Mouse (Mus musculus) kidney, postnatal 10 days (tissue): ENCODE measurements around the gene Egln1.

Source experiments
- DNase-seq: peaks from one replicate; pipeline ENCODE4 v3.0.0; 2021; ENCODE audit warnings: mixed read lengths

Gene Egln1

DNA sequence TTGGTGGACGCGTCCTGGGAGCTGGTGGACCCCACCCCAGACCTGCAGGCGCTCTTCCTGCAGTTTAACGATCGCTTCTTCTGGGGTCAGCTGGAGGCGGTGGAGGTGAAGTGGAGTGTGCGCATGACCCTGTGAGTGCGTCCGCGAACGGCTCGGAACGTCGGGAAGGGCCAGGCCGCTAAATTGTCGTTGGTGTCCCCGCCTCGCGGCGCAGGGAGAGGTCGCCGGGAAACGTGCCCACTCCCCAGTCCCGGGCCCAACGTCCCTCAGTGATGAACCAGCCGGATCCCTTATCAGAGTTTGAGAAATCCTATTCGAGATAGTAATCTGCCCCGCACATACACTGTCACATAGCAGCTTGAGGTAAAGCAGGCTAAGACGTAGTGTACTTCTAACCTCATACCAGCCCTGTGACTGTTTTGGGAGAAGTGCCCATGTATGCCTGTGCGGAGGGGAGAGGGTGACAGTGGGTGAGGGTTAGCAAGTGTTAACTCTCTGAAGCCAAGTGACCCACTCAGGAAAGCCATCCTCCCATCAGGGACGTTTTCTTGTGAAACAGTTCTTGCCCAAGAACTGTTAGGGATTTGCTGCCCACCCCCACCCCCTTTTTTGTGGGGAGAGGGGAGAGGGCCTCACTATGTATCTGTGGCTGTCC lies 50.7 kb downstream of the Egln1 start:
- peak; percentile 43 for DNase-seq

DNA sequence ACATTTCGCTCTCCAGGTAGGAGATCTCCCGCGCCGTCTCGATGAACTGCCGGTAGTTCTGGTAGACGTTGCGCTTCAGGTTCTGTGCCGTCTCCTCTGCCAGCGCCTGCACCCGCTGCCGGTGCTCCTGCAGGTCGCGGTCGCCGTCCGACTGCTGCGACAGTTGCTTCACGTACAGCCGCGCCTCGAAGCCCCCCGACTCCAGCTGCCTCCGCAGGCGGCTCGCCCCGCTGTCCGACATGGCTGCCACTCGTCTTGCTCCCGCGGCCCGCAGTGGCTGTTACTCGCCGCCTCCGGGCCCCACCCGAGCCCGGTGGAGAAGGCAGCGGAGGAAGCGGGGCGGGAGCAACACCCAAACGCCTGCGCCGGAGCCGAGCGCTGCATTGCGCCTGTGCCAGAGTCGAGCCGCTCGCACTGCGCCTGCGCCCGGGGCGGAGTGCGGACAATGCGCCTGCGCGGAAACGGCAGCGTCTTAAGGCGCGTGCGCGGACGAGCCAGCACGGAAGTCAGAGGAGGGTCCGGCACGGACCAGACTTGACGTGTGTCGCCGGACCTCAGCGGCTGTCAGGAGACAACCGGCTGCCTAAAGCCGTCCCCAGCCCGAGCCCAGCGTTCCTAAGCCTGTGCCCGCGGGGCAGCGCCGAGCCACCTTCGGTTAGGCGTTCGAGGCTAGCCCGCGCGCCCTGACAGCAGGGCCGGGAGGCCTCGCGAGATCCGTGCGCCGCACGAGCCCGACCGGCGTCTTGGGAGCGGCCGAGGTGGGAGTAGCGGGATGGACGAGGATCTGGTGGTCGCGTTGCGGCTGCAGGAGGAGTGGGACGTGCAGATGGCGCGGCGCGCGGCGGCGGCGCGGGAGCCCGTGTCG lies 51.5 kb downstream of the Egln1 start, which contains the start of the genes Exoc8 and Sprtn:
Exoc8 (minus strand) TSS at position 320 of the 865 bp plus-strand sequence.
Sprtn (plus strand) TSS at position 501 of the 865 bp plus-strand sequence.
- DNase-seq, result peak; percentile 98

DNA sequence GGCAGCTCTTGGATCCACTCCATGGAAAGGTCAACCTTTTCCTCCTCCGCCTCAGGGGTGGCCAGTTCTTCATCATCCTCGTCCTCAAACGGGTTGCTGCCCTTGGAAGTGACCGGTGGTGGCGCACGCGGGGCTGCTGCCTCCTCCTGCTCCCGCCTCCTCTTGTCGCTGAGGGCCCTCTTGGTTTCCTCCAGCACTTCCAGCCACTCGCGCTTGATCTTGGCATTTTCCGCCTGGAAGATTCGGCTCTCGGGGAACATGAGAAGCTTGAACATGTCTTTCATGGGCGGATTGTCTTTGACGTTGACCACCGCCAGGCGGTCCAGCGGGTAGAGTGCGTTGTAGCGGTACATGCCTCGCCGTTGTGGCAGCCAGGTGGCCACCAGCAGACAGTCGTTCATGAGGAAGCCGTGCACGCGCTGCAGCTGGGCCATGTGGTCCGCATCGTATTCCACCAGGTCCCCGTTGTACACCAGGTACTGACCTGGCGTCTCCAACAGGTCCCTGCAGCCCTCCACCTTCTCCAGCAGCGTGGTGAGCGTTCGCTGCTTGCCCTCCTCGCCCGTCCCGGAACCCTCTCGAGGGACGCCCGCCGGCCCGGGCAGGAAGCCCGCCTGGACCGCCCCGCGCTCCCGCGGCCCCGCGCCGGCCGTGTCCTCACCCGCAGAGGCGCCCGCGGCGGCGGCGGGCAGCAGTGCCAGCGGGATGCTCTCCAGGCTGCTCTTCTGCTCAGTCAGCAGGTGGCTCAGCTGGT lies 52.3 kb downstream of the Egln1 start:
- peak; percentile 89 for DNase-seq

- no peak for DNase-seq
These were observed 53.0 kb downstream of the Egln1 start for GRCm38 (mm10) chr8:124896010-124896631.

DNA sequence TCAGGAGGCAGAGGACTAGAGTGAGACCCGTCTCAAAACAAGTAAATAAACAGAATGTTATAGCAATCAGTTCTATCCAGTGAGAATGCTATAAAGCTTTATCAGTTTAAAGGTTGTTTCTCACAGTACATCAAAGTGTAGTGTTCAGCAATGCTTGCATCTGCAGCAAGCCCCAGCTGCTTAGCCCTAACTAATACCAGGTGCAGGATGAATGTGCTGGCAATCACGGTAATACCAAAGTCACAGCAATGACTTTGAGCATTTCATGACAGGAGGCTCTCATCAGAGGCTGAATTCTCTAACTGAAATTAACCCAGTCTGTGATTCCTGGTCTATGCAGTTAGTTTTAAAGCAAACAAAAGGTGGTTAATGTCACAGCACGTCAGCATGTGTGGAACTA lies 56.5 kb downstream of the Egln1 start:
- DNase-seq, result no peak

DNA sequence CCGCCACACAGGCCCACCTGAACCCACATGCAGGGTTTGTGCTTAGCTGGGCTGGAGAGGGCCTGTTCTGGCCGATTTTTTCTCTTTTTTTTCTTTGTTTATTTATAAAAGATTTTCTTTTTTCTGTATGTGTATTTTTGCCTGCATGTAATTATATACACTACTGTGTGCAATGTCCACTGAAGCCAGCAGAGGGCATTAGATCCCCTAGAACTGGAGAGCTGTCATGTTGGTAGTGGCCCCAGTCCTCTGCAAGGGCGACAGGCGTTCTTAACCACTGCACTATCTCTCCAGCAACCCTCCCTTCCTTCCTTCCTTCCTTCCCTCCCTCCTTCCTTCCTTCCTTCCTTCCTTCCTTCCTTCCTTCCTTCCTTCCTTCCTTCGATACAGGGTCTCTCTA lies 60.7 kb downstream of the Egln1 start:
- no peak for DNase-seq

GRCm38 (mm10) chr8:124878946-124879526 lies 70.1 kb downstream of the Egln1 start:
- DNase-seq, result no peak

- DNase-seq, result no peak
These were observed 71.0 kb downstream of the Egln1 start for GRCm38 (mm10) chr8:124878141-124878540.

GRCm38 (mm10) chr8:124872690-124873089 lies 76.4 kb downstream of the Egln1 start:
- DNase-seq, result no peak

DNA sequence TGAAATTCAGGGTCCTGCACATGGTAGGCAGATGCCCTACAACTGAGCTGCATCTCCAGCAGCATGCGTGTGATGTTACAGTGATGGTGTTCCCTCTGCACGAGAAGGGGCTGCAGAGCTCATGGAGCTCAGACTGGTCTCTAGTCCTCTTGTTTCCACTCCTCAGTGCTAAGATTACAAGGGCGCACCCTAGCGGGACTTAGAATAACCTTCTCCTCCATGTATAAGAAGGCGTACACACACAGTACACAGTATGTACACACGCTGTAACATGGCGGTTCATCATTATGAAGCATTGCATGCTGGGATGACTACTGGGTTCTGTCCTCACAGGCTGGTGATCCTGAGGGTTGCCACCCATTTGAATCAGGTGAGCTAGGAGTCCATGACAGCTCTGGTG lies 77.0 kb downstream of the Egln1 start:
- DNase-seq, result no peak

DNA sequence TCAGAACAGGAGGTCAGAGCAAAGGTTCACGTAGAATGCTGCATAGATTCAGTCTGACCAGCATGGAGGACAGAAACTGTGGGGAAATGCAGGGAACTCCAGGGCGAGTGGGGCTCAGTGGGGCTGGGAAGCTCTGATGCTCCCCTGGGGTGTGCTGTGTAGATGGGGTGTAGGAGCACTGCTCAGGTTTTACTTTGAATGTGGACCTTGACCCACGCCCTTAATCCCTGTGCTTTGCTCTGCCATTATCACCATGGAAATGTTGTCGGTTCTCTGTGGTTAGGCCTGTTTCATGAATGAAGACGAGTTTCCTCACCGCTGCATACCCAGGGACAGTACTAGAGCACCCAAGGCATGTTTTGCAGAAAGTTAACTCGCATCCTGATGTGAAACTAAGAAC lies 77.7 kb downstream of the Egln1 start:
- no peak for DNase-seq

- no peak for DNase-seq
These were observed 79.4 kb downstream of the Egln1 start for GRCm38 (mm10) chr8:124869708-124870107.

DNA sequence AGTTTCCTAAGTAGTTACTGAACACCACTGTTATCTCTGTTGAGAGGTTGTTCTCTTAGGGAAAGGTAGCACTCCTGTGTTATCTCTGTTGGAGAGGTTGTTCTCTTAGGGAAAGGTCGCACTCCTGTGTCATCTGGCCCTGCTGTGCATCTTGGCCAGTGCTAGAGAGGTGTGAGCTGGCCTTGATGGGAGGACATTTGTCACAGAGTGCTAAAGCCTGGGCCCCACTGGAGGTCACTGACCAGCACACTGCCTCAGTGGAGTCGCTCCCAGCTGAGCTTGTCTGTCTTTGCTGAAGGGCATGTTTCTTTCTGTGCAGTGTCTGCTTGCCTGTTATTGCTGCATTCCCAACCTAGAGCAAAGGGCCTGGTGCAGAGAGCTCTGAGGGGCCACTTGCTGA lies 82.0 kb downstream of the Egln1 start:
- DNase-seq, result no peak

DNA sequence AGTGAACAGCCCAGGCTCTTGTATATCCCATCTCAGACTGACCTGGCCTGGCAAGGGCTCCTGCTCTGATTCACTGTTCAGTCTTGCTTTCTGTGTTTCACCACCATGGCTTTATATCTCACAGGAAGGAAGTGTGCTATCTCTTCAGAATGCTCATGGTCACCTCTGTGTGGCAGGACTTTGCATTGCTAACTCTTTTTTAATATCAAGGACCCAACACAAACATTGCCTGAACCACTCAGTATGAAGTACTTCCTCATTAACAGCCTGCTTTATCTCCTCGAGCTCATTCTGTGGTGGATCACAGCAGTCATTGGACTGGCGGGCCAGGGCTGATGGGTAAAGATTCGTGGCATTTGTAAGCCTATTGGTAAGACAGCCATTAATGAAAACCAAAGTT lies 82.5 kb downstream of the Egln1 start:
- DNase-seq, result no peak

DNA sequence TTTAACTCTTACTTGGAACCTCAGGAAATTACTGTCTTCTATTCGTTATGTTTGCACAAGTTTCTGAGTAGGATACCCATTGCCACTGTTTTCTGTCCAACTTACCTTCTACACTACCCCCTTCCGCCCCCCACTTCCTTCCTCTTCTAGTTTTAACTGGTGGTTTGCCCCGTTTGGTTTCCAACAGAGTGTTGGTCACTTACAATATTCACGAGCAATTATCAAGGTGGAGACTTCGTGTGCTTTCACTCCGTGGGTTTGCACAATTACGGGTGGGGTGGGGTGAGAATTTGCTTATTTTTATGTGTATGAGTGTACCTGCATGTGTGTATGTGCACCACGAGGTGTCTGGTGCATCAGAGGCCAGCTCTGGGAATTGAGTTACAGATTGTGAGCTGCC lies 85.4 kb downstream of the Egln1 start:
- no peak for DNase-seq

GRCm38 (mm10) chr8:124863163-124863677 lies 85.9 kb downstream of the Egln1 start:
- no peak for DNase-seq

DNA sequence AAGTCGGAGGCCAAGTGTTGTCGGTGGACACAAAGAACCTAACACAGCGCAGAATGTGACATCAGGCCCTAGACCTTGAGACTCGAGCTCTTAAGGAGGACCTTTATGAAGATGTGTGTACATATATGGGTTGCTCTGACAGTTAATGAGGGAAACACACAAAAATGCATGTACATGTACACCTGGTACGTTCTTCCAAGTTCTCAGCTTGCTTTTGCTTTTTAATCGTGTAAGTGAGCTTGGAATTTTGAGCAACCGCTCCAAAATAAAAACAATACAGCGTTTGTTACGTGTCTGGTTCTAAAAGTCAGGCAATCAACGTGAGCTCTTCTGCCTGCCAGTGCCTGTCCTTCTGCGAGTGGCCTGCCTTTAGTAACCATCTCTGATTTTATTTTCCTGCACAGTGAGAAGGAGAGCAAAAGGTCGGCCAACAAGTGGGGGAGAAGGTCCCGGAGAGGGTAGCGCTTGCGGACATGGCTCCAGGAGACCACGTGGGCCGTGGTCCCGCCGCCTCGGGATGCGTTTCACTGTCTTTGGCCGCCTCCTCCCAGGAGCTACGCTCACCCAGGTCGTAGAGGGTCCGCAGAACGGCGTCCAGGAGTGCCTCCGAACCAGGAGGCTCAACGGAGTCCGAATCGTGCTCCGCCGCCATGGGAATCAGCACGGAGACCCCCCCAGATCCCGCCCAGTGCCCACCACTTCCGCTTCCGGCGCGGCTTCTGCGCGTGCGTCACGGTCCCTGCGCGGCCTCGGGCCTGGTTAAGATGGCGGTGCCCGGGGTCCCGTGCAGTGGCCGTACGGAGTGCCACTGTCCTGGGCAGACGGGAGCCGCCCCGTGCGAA lies 86.6 kb downstream of the Egln1 start, which contains the start of the genes Gnpat and 2810004N23Rik:
Gnpat (plus strand) TSS at position 713 of the 842 bp plus-strand sequence.
2810004N23Rik (minus strand) TSS at position 800 of the 842 bp plus-strand sequence.
- peak; percentile 96 for DNase-seq

- DNase-seq, result no peak
These were observed 88.9 kb downstream of the Egln1 start for GRCm38 (mm10) chr8:124860188-124860587.

GRCm38 (mm10) chr8:124859466-124859865 lies 89.7 kb downstream of the Egln1 start:
- peak; percentile 42 for DNase-seq
